Mouse (Mus musculus): Measurements from ENCODE around the gene Camta1. TPM values are rescaled to one million over a fixed set of nuclear protein-coding genes. Genes with fewer than 3 reads are reported as not detected.

Gene Camta1
- polyA plus RNA-seq, 1 experiment, result 7.7 TPM

- Histone ChIP-seq H3K27me3 (replicated peaks; ENCODE audit: control insufficient read depth, insufficient read depth, low read length) (no peaks in the 10 kb centered on the region), H3K4me1 (ENCODE audit: control insufficient read depth, insufficient read depth, low read length) (no peaks in the 10 kb centered on the region), H3K36me3 (ENCODE audit: control insufficient read depth, insufficient read depth, low read length) (no peaks in the 10 kb centered on the region), H3K4me3 (ENCODE audit: insufficient read depth, low read depth, low read length) (peak overlapping the region; percentile 49), H3K27ac (ENCODE audit: insufficient read depth, low read depth, low read length) (no peak overlapping the region)
- peak; percentile 85 for DNase-seq
- TF ChIP-seq CTCF (conservative IDR thresholded peaks at IDR 0.05; ENCODE audit: insufficient read depth, insufficient read length, low read depth, low read length), result no peak
- no peak for TF ChIP-seq POLR2A (IDR thresholded peaks at IDR 0.05; ENCODE audit: low read depth, low read length)
- under 1% methylated on average over 101 of the region's 101 CpGs for WGBS
These were observed 753.5 kb downstream of the Camta1 start for GRCm38 (mm10) chr4:151108028-151108771.

- TF ChIP-seq CTCF (conservative IDR thresholded peaks at IDR 0.05; ENCODE audit: insufficient read depth, insufficient read length, low read depth, low read length), result no peak
- no peak for TF ChIP-seq POLR2A (IDR thresholded peaks at IDR 0.05; ENCODE audit: low read depth, low read length)
- DNase-seq, result no peak
- H3K27me3 ChIP-seq (replicated peaks; ENCODE audit: control insufficient read depth, insufficient read depth, low read length), result no peaks in the 10 kb centered on the region
- H3K36me3 ChIP-seq (ENCODE audit: control insufficient read depth, insufficient read depth, low read length), result no peaks in the 10 kb centered on the region
- 2% methylated on average over 59 of the region's 60 CpGs for WGBS
- H3K4me3 ChIP-seq (ENCODE audit: insufficient read depth, low read depth, low read length), result peak overlapping the region; percentile 49
- no peaks in the 10 kb centered on the region for H3K4me1 ChIP-seq (ENCODE audit: control insufficient read depth, insufficient read depth, low read length)
- H3K27ac ChIP-seq (ENCODE audit: insufficient read depth, low read depth, low read length), result no peak overlapping the region
These were observed 754.3 kb downstream of the Camta1 start for GRCm38 (mm10) chr4:151107131-151108001.

- H3K4me3 ChIP-seq (ENCODE audit: insufficient read depth, low read depth, low read length), result no peak overlapping the region
- H3K36me3 ChIP-seq (ENCODE audit: control insufficient read depth, insufficient read depth, low read length), result no peaks in the 10 kb centered on the region
- H3K4me1 ChIP-seq (ENCODE audit: control insufficient read depth, insufficient read depth, low read length), result no peaks in the 10 kb centered on the region
- DNase-seq, result no peak
- H3K27me3 ChIP-seq (replicated peaks; ENCODE audit: control insufficient read depth, insufficient read depth, low read length), result no peaks in the 10 kb centered on the region
- H3K27ac ChIP-seq (ENCODE audit: insufficient read depth, low read depth, low read length), result no peak overlapping the region
- 33% methylated on average over 10 of the region's 10 CpGs for WGBS
- TF ChIP-seq CTCF (conservative IDR thresholded peaks at IDR 0.05; ENCODE audit: insufficient read depth, insufficient read length, low read depth, low read length) (no peak), POLR2A (IDR thresholded peaks at IDR 0.05; ENCODE audit: low read depth, low read length) (no peak)
These were observed 755.2 kb downstream of the Camta1 start for GRCm38 (mm10) chr4:151106468-151106867.

- H3K27ac ChIP-seq (ENCODE audit: insufficient read depth, low read depth, low read length), result no peak overlapping the region
- DNase-seq, result no peak
- no peak overlapping the region for H3K4me3 ChIP-seq (ENCODE audit: insufficient read depth, low read depth, low read length)
- TF ChIP-seq CTCF (conservative IDR thresholded peaks at IDR 0.05; ENCODE audit: insufficient read depth, insufficient read length, low read depth, low read length) (no peak), POLR2A (IDR thresholded peaks at IDR 0.05; ENCODE audit: low read depth, low read length) (no peak)
- H3K36me3 ChIP-seq (ENCODE audit: control insufficient read depth, insufficient read depth, low read length), result no peaks in the 10 kb centered on the region
- H3K4me1 ChIP-seq (ENCODE audit: control insufficient read depth, insufficient read depth, low read length), result no peaks in the 10 kb centered on the region
- WGBS, result 67% methylated on average over 6 of the region's 6 CpGs
- H3K27me3 ChIP-seq (replicated peaks; ENCODE audit: control insufficient read depth, insufficient read depth, low read length), result no peaks in the 10 kb centered on the region
These were observed 755.8 kb downstream of the Camta1 start for GRCm38 (mm10) chr4:151105886-151106285.

- no peaks in the 10 kb centered on the region for H3K4me1 ChIP-seq (ENCODE audit: control insufficient read depth, insufficient read depth, low read length)
- no peak for DNase-seq
- WGBS, result 80% methylated on average over 10 of the region's 10 CpGs
- no peaks in the 10 kb centered on the region for H3K27me3 ChIP-seq (replicated peaks; ENCODE audit: control insufficient read depth, insufficient read depth, low read length)
- no peak overlapping the region for H3K4me3 ChIP-seq (ENCODE audit: insufficient read depth, low read depth, low read length)
- H3K36me3 ChIP-seq (ENCODE audit: control insufficient read depth, insufficient read depth, low read length), result no peaks in the 10 kb centered on the region
- TF ChIP-seq CTCF (conservative IDR thresholded peaks at IDR 0.05; ENCODE audit: insufficient read depth, insufficient read length, low read depth, low read length) (no peak), POLR2A (IDR thresholded peaks at IDR 0.05; ENCODE audit: low read depth, low read length) (no peak)
- no peak overlapping the region for H3K27ac ChIP-seq (ENCODE audit: insufficient read depth, low read depth, low read length)
These were observed 757.5 kb downstream of the Camta1 start for GRCm38 (mm10) chr4:151104147-151104546.

- no peak for TF ChIP-seq POLR2A (IDR thresholded peaks at IDR 0.05; ENCODE audit: low read depth, low read length)
- no peak for TF ChIP-seq CTCF (conservative IDR thresholded peaks at IDR 0.05; ENCODE audit: insufficient read depth, insufficient read length, low read depth, low read length)
- Histone ChIP-seq H3K27me3 (replicated peaks; ENCODE audit: control insufficient read depth, insufficient read depth, low read length) (no peaks in the 10 kb centered on the region), H3K4me1 (ENCODE audit: control insufficient read depth, insufficient read depth, low read length) (no peaks in the 10 kb centered on the region), H3K36me3 (ENCODE audit: control insufficient read depth, insufficient read depth, low read length) (no peaks in the 10 kb centered on the region), H3K4me3 (ENCODE audit: insufficient read depth, low read depth, low read length) (no peak overlapping the region), H3K27ac (ENCODE audit: insufficient read depth, low read depth, low read length) (no peak overlapping the region)
- WGBS, result 77% methylated on average over 11 of the region's 11 CpGs
- DNase-seq, result no peak
These were observed 758.0 kb downstream of the Camta1 start for GRCm38 (mm10) chr4:151103646-151104045.

GRCm38 (mm10) chr4:151097104-151097438 lies 764.6 kb downstream of the Camta1 start:
- no peak overlapping the region for H3K4me3 ChIP-seq (ENCODE audit: insufficient read depth, low read depth, low read length)
- TF ChIP-seq CTCF (conservative IDR thresholded peaks at IDR 0.05; ENCODE audit: insufficient read depth, insufficient read length, low read depth, low read length) (no peak), POLR2A (IDR thresholded peaks at IDR 0.05; ENCODE audit: low read depth, low read length) (no peak)
- no peaks in the 10 kb centered on the region for H3K36me3 ChIP-seq (ENCODE audit: control insufficient read depth, insufficient read depth, low read length)
- WGBS, result 78% methylated on average over 11 of the region's 11 CpGs
- H3K4me1 ChIP-seq (ENCODE audit: control insufficient read depth, insufficient read depth, low read length), result 0 out of 2 replicates have a peak, but pooled peaks cover 2% of the 10 kb centered on the region
- no peaks in the 10 kb centered on the region for H3K27me3 ChIP-seq (replicated peaks; ENCODE audit: control insufficient read depth, insufficient read depth, low read length)
- DNase-seq, result no peak
- H3K27ac ChIP-seq (ENCODE audit: insufficient read depth, low read depth, low read length), result no peak overlapping the region
